Mouse (Mus musculus): ENCODE results near the gene Cdt1.
A peak's percentile ranks its signal among the peaks of the same experiment; 100 is the strongest.

Gene Cdt1

DNA sequence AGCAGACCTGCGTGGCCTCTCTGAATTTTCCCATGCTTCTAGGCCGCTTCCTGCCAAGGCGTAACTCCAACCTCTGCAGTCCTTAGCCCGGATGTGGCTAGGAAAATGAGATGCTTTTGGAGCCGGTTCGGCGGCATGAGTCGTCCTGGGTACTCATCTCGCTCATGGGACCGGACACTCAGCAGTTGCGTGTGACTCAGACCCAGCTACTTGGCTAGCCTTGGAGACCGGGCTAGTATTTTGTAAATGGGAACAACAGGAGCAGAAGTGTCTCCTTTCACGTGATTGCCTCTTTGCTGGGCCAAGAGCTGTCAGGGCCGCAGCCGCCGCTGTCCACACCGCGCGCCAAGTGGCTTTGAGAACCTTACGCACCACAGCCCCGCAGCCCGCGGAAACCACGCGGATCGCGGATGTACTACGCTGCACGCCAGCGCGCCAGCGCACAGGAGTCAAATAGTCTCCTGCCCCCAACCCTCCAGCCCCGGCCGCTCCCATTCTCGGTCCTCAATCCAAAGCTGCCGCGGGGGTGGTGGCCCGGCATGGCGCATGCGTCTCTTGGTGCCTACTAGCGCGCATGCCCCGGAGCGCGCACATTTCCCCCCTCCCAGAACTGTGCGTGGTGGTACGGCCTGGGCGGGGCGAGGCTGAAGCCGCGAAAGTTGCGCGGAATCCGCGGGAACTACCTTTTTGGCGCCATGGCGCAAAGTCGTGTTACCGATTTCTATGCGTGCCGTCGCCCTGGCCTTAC is at the start of gene Cdt1:
TSS of gene Cdt1 (plus strand) at position 655 of the 748 bp plus-strand sequence.
- DNase-seq: peak; percentile 96 to 98

- DNase-seq: no peak
These were observed 47.2 kb upstream of the Cdt1 start for GRCm38 (mm10) chr8:122520611-122521010.

DNA sequence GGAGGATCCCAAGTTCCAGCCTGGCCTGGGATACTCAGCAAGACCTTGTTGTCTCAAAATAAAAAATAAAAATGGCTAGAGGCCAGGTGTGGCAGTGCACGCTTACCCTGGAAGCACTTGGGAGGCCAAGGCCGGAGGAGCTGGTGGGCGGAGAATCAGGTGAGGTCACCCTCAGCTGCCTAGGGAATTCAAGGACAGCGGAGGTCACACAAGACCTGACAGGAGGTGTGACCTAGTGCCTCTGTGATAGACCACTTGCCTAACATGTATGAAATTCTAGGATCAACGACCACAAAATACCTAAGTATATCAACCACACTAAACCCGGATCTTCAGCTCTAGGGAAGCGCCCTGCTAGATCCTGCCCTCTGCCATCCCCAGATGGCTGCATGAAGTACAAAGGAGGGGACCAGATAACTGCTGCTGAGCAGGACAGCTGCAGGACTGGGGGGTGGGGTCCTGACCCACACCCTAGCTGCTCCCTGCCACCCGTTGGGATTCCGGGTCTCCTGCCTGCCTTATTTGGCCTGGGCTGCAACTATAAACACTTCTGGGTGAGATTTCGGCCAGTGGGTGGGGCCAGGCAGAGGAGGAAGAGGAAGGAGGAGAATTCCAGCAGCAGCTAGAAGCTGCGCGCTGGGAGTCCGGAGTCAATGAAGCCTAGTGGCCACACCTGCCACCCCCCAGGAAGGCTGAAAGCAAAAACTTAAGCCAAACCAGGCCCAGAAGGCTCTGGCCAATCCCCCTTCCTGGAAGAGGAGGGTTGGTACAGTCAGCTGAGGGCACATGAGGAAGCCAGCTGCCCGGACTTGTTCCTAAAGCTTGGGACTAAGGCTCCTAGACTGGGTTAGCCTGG is 44.8 kb upstream of the Cdt1 start:
- peak; percentile 73 to 84 for DNase-seq

GRCm38 (mm10) chr8:122523652-122524360 is 44.0 kb upstream of the Cdt1 start:
- peak; percentile 67 to 78 for DNase-seq

DNA sequence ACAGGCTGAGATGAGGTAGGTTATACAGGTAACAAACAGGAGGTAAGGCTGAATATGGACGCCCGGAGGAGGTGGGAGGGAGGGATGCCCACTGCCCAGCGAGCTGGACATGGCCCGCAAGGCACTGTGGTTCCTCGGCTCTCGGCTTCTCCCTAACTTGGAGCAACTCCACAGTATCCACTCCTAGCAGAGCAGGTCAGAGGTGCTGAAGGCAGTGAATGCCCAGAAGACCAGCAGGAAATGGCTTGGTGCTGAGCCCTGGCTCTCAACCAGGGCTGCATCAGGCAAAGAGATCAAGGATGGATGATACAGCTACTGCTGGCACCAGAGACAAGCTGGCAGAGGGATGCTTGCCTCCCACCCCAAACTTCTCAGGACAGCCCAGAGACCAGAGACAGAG is 43.3 kb upstream of the Cdt1 start:
- peak in 1 of 2 experiments; percentile 51 for DNase-seq

DNA sequence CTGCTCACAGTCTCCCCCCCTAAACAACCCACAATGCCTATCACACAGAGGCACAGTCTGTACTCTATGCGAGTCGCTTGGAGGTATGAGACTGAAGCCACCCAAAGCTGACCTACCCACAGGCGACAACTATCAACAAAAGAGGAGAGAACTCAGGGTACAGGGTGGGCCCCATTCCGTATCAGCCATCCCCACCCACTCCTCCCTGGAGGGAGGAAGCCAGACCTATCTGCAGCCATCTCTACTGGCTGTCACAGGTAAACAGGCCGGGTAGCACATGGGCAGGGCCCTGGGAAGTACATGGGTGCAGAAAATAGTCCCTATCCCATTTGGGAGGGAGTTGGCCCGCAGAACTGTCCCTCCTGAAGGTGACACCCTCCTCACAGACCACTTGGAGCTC is 42.8 kb upstream of the Cdt1 start:
- DNase-seq: no peak

GRCm38 (mm10) chr8:122526084-122526483 is 41.7 kb upstream of the Cdt1 start:
- peak in 1 of 2 experiments; percentile 43 for DNase-seq

DNA sequence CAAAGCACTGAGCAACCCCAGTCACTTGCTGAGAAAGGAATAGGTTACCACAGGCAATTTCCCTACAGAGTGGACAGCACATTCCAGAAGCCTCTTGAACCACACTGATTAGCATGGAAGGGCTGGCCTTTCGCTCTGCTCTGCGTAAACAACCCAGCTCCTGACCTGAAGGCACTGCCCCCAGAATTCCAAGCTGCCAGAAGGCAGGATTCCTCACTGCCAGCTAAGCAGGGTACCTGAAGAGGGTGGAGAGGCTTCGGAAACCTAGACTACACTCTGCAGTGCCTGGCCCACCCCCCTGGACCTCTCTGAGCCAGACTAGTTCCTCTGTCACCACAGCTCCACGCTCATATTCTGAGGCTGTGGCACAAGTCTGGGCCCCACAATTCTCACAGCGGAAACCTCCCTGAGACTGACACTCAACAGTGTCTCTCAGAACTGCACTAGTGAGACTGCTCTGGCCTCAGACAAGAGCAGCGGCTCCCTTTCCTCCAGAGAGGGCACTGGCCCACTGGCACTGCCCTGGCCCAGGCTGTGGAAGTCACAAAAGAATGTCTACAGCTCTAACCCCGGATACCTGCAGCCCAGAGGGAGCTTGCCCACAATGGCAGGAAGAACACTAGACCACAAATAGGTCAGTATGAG is 41.2 kb upstream of the Cdt1 start:
- peak; percentile 64 to 80 for DNase-seq

GRCm38 (mm10) chr8:122527937-122528336 is 39.9 kb upstream of the Cdt1 start:
- no peak for DNase-seq

- no peak for DNase-seq
These were observed 38.7 kb upstream of the Cdt1 start for GRCm38 (mm10) chr8:122529159-122529558.

GRCm38 (mm10) chr8:122531312-122531711 is 36.5 kb upstream of the Cdt1 start:
- peak in 1 of 2 experiments; percentile 39 for DNase-seq

GRCm38 (mm10) chr8:122537033-122537432 is 30.8 kb upstream of the Cdt1 start:
- peak; percentile 67 to 83 for DNase-seq

DNA sequence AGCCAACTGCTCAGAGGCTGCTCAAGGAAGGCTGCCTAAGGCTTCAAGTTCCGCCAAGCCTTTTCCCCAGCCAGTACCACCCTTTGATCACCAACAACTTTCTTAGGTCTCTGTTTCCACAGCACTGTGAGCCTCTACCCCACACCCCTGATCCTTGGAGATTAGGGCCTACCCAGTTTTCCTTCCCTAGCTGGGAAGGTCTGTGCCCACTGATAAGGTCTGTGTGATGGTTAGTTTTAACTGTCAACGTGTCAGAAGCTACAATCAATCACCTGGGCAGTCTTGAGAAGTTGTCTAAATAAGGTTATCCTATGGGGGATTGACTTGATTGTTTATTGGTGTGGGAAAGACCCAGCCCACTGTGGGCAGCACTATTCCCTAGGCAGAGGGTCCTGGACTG is 30.0 kb upstream of the Cdt1 start:
- DNase-seq: no peak

GRCm38 (mm10) chr8:122538310-122539076 is 29.3 kb upstream of the Cdt1 start:
- no peak for DNase-seq

- no peak for DNase-seq
These were observed 23.7 kb upstream of the Cdt1 start for GRCm38 (mm10) chr8:122544138-122544537.

- DNase-seq: no peak
These were observed 21.6 kb upstream of the Cdt1 start for GRCm38 (mm10) chr8:122546066-122546755.

DNA sequence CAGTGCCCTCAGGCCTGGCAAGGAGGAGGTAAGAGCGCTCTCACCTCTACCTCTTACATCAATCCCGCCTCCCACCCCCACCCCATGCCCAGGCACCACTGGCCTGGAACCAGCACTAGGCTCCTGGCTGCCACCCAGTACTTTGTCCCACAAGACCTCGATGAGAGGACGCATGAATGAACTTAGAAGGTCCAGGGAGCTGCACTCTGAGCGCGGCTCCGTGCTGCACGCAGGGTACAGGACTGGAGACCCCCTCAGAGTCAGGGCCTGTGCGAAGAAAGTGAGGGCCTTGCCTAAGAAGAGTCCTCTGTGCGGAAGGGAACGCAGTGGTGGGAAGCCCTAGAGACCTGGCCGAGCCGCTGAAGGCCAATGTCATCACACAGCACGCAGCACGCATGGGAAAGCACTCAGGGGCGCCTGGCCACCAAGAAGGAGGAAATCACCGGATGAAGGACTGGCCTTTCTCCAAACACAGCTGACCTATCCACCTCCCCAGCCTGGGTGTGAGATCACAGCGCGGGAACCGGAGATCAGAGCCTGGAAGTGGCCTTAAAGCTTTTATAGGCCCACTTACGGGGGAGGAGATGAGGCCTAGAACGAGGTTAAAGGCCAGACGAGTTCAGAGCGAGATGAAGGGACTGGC is 20.9 kb upstream of the Cdt1 start:
- peak; percentile 82 to 88 for DNase-seq

- peak; percentile 46 to 66 for DNase-seq
These were observed 20.0 kb upstream of the Cdt1 start for GRCm38 (mm10) chr8:122547815-122548214.

GRCm38 (mm10) chr8:122548331-122548730 is 19.5 kb upstream of the Cdt1 start:
- DNase-seq: no peak

GRCm38 (mm10) chr8:122548891-122549439 is 18.9 kb upstream of the Cdt1 start:
- no peak for DNase-seq
